Mouse (Mus musculus): ENCODE measurements around the gene Lonrf2. TPM values are rescaled to one million over a fixed set of nuclear protein-coding genes. Genes with fewer than 3 reads are reported as not detected.

Gene Lonrf2
- polyA plus RNA-seq, 1 experiment from 2014 or later = 0.79 TPM

DNA sequence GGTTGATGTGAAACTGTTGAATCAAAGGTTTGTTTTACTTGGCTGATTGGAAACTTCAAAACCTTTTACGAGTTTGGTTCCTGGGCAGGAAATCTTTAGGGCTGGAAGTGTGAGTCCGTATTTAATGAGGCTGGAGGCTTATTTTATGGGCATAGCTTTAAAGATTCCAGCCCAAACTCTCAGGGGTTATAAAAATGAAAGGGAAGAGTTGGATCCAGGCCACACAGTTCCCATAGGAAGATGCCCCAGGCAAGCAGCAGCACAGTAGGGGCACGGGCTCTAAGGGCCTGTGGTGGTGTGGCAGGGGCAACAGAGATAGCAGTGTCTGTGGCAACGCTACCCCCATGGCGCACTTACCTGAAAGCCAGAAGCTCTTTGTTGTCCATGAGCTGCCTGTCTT lies 29.7 kb upstream of the Lonrf2 start:
- Histone ChIP-seq H3K27ac (ENCODE audit: low read length) (no peak overlapping the region), H3K4me2 (ENCODE audit: low read depth, low read length) (no peak overlapping the region), H3K9me3 (ENCODE audit: control insufficient read depth, low read length) (no peaks in the 10 kb centered on the region), H3K4me3 (ENCODE audit: low read length) (no peak overlapping the region), H3K9ac (ENCODE audit: low read depth, low read length) (no peak overlapping the region), H3K36me3 (ENCODE audit: control insufficient read depth, insufficient read depth, low read length) (no peaks in the 10 kb centered on the region), H3K27me3 (replicated peaks; ENCODE audit: control insufficient read depth, insufficient read depth, low read length) (no peaks in the 10 kb centered on the region), H3K4me1 (ENCODE audit: control insufficient read depth, insufficient read depth, low read length) (no peaks in the 10 kb centered on the region)
- WGBS = 83% methylated on average over 5 of the region's 5 CpGs
- no peak for ATAC-seq

DNA sequence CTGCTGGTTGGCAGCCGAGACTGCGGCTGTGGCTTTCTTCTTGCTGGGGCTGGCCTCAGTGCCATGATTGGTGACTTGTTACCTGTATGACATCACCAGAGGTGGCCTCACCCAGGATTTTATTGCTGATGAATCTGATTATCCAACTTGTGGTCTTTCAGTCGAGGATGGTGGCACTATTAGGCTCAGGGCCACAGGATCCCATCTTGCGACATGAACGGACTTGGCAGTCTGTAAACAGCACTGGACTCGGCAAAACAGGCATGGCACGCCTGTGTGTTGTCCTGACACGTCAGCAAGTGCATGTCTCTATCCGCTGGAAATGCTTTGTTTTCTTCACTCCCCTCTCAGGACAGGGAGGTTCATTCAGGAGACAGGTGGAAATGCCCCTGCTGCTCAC lies 27.8 kb upstream of the Lonrf2 start:
- no peaks in the 10 kb centered on the region for H3K4me1 ChIP-seq (ENCODE audit: control insufficient read depth, insufficient read depth, low read length)
- H3K27ac ChIP-seq (ENCODE audit: low read length) = no peak overlapping the region
- H3K36me3 ChIP-seq (ENCODE audit: control insufficient read depth, insufficient read depth, low read length) = no peaks in the 10 kb centered on the region
- no peak overlapping the region for H3K4me2 ChIP-seq (ENCODE audit: low read depth, low read length)
- 78% methylated on average over 9 of the region's 9 CpGs for WGBS
- ATAC-seq = no peak
- no peaks in the 10 kb centered on the region for H3K9me3 ChIP-seq (ENCODE audit: control insufficient read depth, low read length)
- H3K9ac ChIP-seq (ENCODE audit: low read depth, low read length) = no peak overlapping the region
- no peak overlapping the region for H3K4me3 ChIP-seq (ENCODE audit: low read length)
- no peaks in the 10 kb centered on the region for H3K27me3 ChIP-seq (replicated peaks; ENCODE audit: control insufficient read depth, insufficient read depth, low read length)

DNA sequence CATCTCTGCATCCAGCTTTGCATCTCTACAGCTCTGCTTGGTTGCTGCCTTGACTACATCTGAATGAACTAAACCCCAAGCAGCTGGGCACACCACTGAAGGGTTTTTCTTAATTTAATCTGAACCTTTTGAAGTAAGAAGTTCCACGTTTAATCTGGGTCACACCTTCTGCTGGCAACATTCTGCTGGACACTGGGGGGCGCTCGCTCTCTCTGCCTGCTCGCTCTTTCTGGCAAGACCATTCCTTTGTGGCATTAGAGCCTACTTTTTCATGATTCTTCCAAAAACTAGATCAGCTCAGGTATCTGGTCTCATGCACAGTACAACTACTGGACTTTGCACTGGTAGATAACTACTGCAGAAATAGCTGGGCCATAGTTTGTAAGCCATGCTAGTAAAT lies 25.7 kb upstream of the Lonrf2 start:
- Histone ChIP-seq H3K9ac (ENCODE audit: low read depth, low read length) (no peak overlapping the region), H3K27me3 (replicated peaks; ENCODE audit: control insufficient read depth, insufficient read depth, low read length) (no peaks in the 10 kb centered on the region), H3K36me3 (ENCODE audit: control insufficient read depth, insufficient read depth, low read length) (no peaks in the 10 kb centered on the region), H3K27ac (ENCODE audit: low read length) (no peak overlapping the region), H3K4me2 (ENCODE audit: low read depth, low read length) (no peak overlapping the region), H3K9me3 (ENCODE audit: control insufficient read depth, low read length) (no peaks in the 10 kb centered on the region), H3K4me3 (ENCODE audit: low read length) (no peak overlapping the region), H3K4me1 (ENCODE audit: control insufficient read depth, insufficient read depth, low read length) (no peaks in the 10 kb centered on the region)
- ATAC-seq = no peak
- WGBS = 14% methylated on average over 4 of the region's 4 CpGs

DNA sequence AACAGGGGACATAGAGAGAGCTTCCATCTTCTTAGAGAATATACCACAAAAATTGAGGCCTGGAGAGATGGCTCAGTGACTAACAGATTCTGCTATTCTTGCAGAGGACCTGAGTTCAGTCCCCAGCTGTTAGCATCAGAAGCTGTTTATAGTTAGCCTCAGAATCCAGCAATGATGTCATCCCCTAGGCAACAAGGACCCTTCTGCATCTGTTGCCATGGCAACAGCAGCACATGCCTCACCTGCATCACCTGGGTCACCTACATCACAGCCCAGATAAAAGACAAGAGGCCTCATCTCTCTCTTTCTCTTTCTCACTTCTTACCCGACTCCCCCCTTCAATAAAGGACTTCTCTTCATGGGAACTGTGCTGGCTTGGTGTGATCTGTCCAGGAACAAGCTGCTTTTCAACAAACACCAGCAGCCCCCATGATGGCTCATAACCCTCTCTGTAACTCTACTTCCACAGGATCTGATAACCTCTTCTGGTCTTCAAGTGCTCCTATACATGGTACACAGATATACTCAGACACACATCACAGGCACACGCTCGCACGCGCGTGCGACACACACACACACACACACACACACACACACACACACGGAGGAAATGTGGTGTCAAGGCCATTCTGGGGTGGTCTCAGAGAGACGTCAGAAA lies 24.5 kb upstream of the Lonrf2 start:
- H3K27ac ChIP-seq (ENCODE audit: low read length) = no peak overlapping the region
- no peak overlapping the region for H3K9ac ChIP-seq (ENCODE audit: low read depth, low read length)
- ATAC-seq = no peak
- no peaks in the 10 kb centered on the region for H3K9me3 ChIP-seq (ENCODE audit: control insufficient read depth, low read length)
- H3K4me2 ChIP-seq (ENCODE audit: low read depth, low read length) = no peak overlapping the region
- no peaks in the 10 kb centered on the region for H3K27me3 ChIP-seq (replicated peaks; ENCODE audit: control insufficient read depth, insufficient read depth, low read length)
- WGBS = 84% methylated on average over 9 of the region's 9 CpGs
- no peak overlapping the region for H3K4me3 ChIP-seq (ENCODE audit: low read length)
- no peaks in the 10 kb centered on the region for H3K4me1 ChIP-seq (ENCODE audit: control insufficient read depth, insufficient read depth, low read length)
- no peaks in the 10 kb centered on the region for H3K36me3 ChIP-seq (ENCODE audit: control insufficient read depth, insufficient read depth, low read length)

DNA sequence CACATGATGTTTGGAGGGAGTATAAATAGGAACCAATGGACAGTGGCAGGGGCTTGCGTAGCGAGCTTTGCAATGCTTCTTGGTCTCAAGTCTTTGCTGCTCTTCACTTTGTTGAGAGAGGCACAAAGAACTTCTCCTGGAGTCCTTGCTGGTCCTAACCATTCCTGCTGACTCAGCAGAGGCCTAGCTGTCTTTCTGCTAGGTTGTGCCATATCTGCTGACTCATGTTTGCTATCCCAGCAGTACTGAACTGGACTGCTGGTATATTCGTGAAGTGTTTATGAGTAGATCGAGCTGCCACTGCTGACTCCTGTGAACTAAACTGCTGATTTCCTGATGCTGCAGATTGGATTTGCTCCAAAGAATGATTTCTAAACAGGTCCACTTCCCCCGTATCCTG lies 23.7 kb upstream of the Lonrf2 start:
- no peak overlapping the region for H3K9ac ChIP-seq (ENCODE audit: low read depth, low read length)
- WGBS = 68% methylated on average over 5 of the region's 5 CpGs
- H3K36me3 ChIP-seq (ENCODE audit: control insufficient read depth, insufficient read depth, low read length) = no peaks in the 10 kb centered on the region
- no peak for ATAC-seq
- no peaks in the 10 kb centered on the region for H3K9me3 ChIP-seq (ENCODE audit: control insufficient read depth, low read length)
- H3K4me3 ChIP-seq (ENCODE audit: low read length) = no peak overlapping the region
- H3K27ac ChIP-seq (ENCODE audit: low read length) = no peak overlapping the region
- no peak overlapping the region for H3K4me2 ChIP-seq (ENCODE audit: low read depth, low read length)
- no peaks in the 10 kb centered on the region for H3K27me3 ChIP-seq (replicated peaks; ENCODE audit: control insufficient read depth, insufficient read depth, low read length)
- H3K4me1 ChIP-seq (ENCODE audit: control insufficient read depth, insufficient read depth, low read length) = no peaks in the 10 kb centered on the region

DNA sequence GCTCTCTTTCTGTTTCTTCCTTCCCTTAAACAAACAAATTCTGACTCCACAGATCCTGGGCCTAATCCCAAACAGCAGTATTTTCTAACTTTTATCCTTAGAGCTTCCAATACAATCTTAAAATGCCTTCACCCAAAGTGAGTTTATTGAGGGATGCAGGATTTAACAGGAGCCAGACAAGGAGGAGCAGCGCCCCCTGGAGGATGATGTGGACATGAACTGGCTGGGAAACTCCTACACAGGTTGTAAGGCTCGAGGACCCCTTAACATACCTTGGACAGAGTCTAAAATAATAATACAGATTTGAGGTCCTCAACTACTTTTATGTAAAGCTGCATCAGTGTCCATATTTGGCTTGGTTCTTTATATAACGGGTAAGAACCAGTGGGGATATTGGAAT lies 19.7 kb upstream of the Lonrf2 start:
- Histone ChIP-seq H3K27me3 (replicated peaks; ENCODE audit: control insufficient read depth, insufficient read depth, low read length) (no peaks in the 10 kb centered on the region), H3K4me2 (ENCODE audit: low read depth, low read length) (no peak overlapping the region)
- 18% methylated on average over 3 of the region's 3 CpGs for WGBS

DNA sequence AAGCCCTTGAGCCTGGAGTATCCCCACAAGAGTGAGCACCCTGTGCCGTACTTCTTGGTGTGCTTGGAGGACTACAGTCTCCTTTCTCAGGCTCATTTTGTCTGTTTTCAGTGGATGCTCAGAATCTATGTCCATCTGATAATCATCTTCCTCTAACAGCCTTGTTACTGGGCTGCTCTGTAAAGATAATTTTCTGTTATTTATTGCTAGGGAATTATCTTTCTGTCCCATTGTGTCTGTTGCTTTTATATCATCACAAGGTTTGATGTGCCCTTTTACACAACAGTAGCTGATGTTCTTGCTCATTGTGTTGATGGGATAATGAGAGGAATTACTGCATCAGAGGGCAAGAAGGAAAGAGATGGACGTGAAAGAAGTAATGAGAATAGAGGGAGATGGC lies 15.7 kb upstream of the Lonrf2 start:
- Histone ChIP-seq H3K36me3 (ENCODE audit: control insufficient read depth, insufficient read depth, low read length) (no peaks in the 10 kb centered on the region), H3K9ac (ENCODE audit: low read depth, low read length) (no peak overlapping the region), H3K9me3 (ENCODE audit: control insufficient read depth, low read length) (no peaks in the 10 kb centered on the region), H3K27me3 (replicated peaks; ENCODE audit: control insufficient read depth, insufficient read depth, low read length) (no peaks in the 10 kb centered on the region), H3K4me3 (ENCODE audit: low read length) (no peak overlapping the region), H3K4me1 (ENCODE audit: control insufficient read depth, insufficient read depth, low read length) (no peaks in the 10 kb centered on the region), H3K27ac (ENCODE audit: low read length) (no peak overlapping the region), H3K4me2 (ENCODE audit: low read depth, low read length) (no peak overlapping the region)
- no peak for ATAC-seq
- WGBS = 58% methylated on average over 2 of the region's 2 CpGs

More for the DNA sequence above, 19.7 kb upstream of the Lonrf2 start:
- no peak overlapping the region for H3K9ac ChIP-seq (ENCODE audit: low read depth, low read length)
- H3K9me3 ChIP-seq (ENCODE audit: control insufficient read depth, low read length) = no peaks in the 10 kb centered on the region
- no peak overlapping the region for H3K27ac ChIP-seq (ENCODE audit: low read length)
- ATAC-seq = no peak
- no peaks in the 10 kb centered on the region for H3K36me3 ChIP-seq (ENCODE audit: control insufficient read depth, insufficient read depth, low read length)
- no peak overlapping the region for H3K4me3 ChIP-seq (ENCODE audit: low read length)
- H3K4me1 ChIP-seq (ENCODE audit: control insufficient read depth, insufficient read depth, low read length) = no peaks in the 10 kb centered on the region

DNA sequence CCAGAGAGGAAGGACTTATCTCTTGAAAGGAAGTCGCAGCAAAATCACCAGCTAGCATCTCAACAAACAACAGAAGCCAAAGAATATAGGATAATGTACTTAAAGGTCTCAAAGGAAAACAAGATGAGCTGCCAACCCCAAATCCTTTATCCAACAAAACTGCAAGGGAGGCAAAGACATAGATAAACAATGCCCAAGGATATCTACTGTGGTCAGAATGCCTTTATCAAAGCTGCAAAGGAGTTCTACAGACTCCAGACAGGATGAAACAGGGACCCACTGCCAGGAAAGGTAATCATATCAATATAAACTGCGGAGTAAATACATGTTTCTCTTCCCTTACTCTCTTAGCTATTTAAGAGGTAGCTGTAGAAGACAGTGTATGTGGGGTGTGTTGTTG lies 14.1 kb upstream of the Lonrf2 start:
- no peak overlapping the region for H3K9ac ChIP-seq (ENCODE audit: low read depth, low read length)
- no peak overlapping the region for H3K4me3 ChIP-seq (ENCODE audit: low read length)
- no peaks in the 10 kb centered on the region for H3K4me1 ChIP-seq (ENCODE audit: control insufficient read depth, insufficient read depth, low read length)
- H3K9me3 ChIP-seq (ENCODE audit: control insufficient read depth, low read length) = no peaks in the 10 kb centered on the region
- no peak for ATAC-seq
- WGBS = 76% methylated on average over 2 of the region's 2 CpGs
- H3K36me3 ChIP-seq (ENCODE audit: control insufficient read depth, insufficient read depth, low read length) = no peaks in the 10 kb centered on the region
- no peak overlapping the region for H3K4me2 ChIP-seq (ENCODE audit: low read depth, low read length)
- H3K27me3 ChIP-seq (replicated peaks; ENCODE audit: control insufficient read depth, insufficient read depth, low read length) = no peaks in the 10 kb centered on the region
- no peak overlapping the region for H3K27ac ChIP-seq (ENCODE audit: low read length)

DNA sequence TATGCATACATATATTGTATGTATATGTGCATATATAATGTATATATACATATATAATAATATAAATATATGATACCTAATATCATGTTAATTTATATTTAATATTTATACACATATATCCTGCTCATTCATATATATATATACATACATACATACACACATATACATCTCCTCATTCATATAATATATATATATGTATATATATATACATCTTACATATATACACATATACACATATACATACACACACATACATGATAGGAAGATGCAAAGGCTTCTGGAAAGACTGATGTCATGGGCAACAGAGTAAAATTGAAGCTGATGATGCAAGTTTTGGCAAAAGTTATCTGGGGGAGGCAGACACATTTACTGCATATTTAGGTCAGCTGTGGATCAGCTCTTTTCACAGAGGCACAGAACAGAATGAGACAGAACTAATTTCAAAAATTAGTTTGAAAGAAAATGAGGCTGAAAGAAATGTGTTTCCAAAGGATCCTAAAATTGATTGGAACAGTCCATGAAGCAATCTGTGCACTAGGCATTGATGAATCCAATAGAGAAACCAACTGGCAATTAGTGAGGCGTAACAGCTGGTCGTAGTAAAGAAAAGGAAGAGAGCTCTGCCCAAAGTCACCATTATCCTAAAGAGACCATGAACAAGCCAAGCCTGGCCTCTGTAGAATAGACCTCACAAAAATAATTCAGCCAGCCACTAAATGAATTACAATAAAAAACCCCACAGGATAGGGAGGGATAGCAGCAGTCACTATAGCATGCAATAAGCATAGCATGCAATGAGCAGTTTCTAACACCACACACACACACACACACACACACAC lies 12.2 kb upstream of the Lonrf2 start:
- H3K27me3 ChIP-seq (replicated peaks; ENCODE audit: control insufficient read depth, insufficient read depth, low read length) = no peaks in the 10 kb centered on the region
- H3K27ac ChIP-seq (ENCODE audit: low read length) = no peak overlapping the region
- 94% methylated on average over 2 of the region's 2 CpGs for WGBS
- no peak overlapping the region for H3K4me3 ChIP-seq (ENCODE audit: low read length)
- H3K9me3 ChIP-seq (ENCODE audit: control insufficient read depth, low read length) = no peaks in the 10 kb centered on the region
- H3K4me1 ChIP-seq (ENCODE audit: control insufficient read depth, insufficient read depth, low read length) = no peaks in the 10 kb centered on the region
- H3K36me3 ChIP-seq (ENCODE audit: control insufficient read depth, insufficient read depth, low read length) = no peaks in the 10 kb centered on the region
- no peak overlapping the region for H3K4me2 ChIP-seq (ENCODE audit: low read depth, low read length)
- no peak overlapping the region for H3K9ac ChIP-seq (ENCODE audit: low read depth, low read length)
- ATAC-seq = no peak

Measured in intestine, embryonic 16.5 days (tissue).